Mouse (Mus musculus): ENCODE data around the gene Cd84.

The Cd84 gene

GRCm38 (mm10) chr1:171917305-171918039 lies 78.0 kb downstream of the Cd84 start, which contains the start of gene Slamf6:
Gene Slamf6 (plus strand): TSS chr1:171917515.
- DNase-seq (ENCODE audit: low spot score in 2 of 2), result no peak

GRCm38 (mm10) chr1:171918136-171918920 lies 78.8 kb downstream of the Cd84 start:
- no peak for DNase-seq (ENCODE audit: low spot score in 2 of 2)

- no peak for DNase-seq (ENCODE audit: low spot score in 2 of 2)
Observed at GRCm38 (mm10) chr1:171919193-171919592, 79.7 kb downstream of the Cd84 start.

- no peak for DNase-seq (ENCODE audit: low spot score in 2 of 2)
Observed at GRCm38 (mm10) chr1:171919901-171920510, 80.5 kb downstream of the Cd84 start.

GRCm38 (mm10) chr1:171920989-171921621 lies 81.6 kb downstream of the Cd84 start:
- DNase-seq (ENCODE audit: low spot score in 2 of 2), result no peak

GRCm38 (mm10) chr1:171921641-171922040 lies 82.1 kb downstream of the Cd84 start:
- DNase-seq (ENCODE audit: low spot score in 2 of 2), result no peak

- DNase-seq (ENCODE audit: low spot score in 2 of 2), result no peak
Observed at GRCm38 (mm10) chr1:171922844-171923243, 83.3 kb downstream of the Cd84 start.

GRCm38 (mm10) chr1:171924900-171925299 lies 85.4 kb downstream of the Cd84 start:
- no peak for DNase-seq (ENCODE audit: low spot score in 2 of 2)

- DNase-seq (ENCODE audit: low spot score in 2 of 2), result no peak
Observed at GRCm38 (mm10) chr1:171933851-171934250, 94.4 kb downstream of the Cd84 start.

GRCm38 (mm10) chr1:171938952-171939948 lies 99.8 kb downstream of the Cd84 start:
- DNase-seq (ENCODE audit: low spot score in 2 of 2), result no peak

All from frontal cortex, postnatal 10 days (tissue).